Mouse (Mus musculus) MEL (cell line): ENCODE measurements around the gene Chst3. TPM values are rescaled to one million over a fixed set of nuclear protein-coding genes. Genes with fewer than 3 reads are reported as not detected.

Experiments used
- DNase-seq: peaks from one replicate; pipeline ENCODE4 v3.0.0; 2011; ENCODE audit warnings: low read depth, low spot score
- H3K27ac ChIP-seq: 2 replicates; pipeline ENCODE4 v1.5.1; 2012; ENCODE audit warnings: low read depth, mild to moderate bottlenecking, control low read depth, low read length, moderate library complexity; ENCODE audit not compliant: control insufficient read depth
- H3K27me3 ChIP-seq, 2 experiments: fragments of 150-350 bp in 1 of 2; sonication (generic) in 1 of 2; 2 replicates each; pipeline ENCODE4 v1.6.1; 2012; ENCODE audit warnings: low read length in 2 of 2, mild to moderate bottlenecking in 2 of 2, improper control_type of control experiment in 1 of 2, moderate library complexity in 1 of 2; ENCODE audit not compliant: insufficient read depth in 2 of 2, control insufficient read depth in 1 of 2
- H3K36me3 ChIP-seq, 2 experiments: 2 replicates each; pipeline ENCODE4 v1.6.1; 2012 to 2014; ENCODE audit warnings: low read length in 2 of 2, improper control_type of control experiment in 1 of 2, inconsistent platforms in 1 of 2, mild to moderate bottlenecking in 1 of 2; ENCODE audit not compliant: insufficient read depth in 2 of 2, control insufficient read depth in 1 of 2
- H3K4me1 ChIP-seq, 2 experiments: fragments of 150-350 bp in 1 of 2; sonication (generic) in 1 of 2; 2 replicates each; pipeline ENCODE4 v1.6.1; 2012; ENCODE audit warnings: low read length in 2 of 2, improper control_type of control experiment in 1 of 2, mild to moderate bottlenecking in 1 of 2; ENCODE audit not compliant: insufficient read depth in 2 of 2, control insufficient read depth in 1 of 2
- H3K4me3 ChIP-seq, 2 experiments: fragments of 150-350 bp in 1 of 2; sonication (generic) in 1 of 2; 2 replicates each; pipeline ENCODE4 v1.5.1; 2012; ENCODE audit warnings: low read depth in 2 of 2, low read length in 2 of 2, mild to moderate bottlenecking in 2 of 2, moderate library complexity in 2 of 2, control low read depth in 1 of 2, improper control_type of control experiment in 1 of 2; ENCODE audit not compliant: control insufficient read depth in 1 of 2, insufficient read depth in 1 of 2
- H3K79me2 ChIP-seq: 2 replicates; pipeline ENCODE4 v1.6.1; 2012; ENCODE audit warnings: mild to moderate bottlenecking, low read length, moderate library complexity; ENCODE audit not compliant: control insufficient read depth, poor library complexity, insufficient read depth
- H3K9ac ChIP-seq: 2 replicates; pipeline ENCODE4 v1.6.1; 2012; ENCODE audit warnings: low read depth, mild to moderate bottlenecking, control low read depth, low read length, moderate library complexity; ENCODE audit not compliant: control insufficient read depth, poor library complexity, severe bottlenecking
- H3K9me3 ChIP-seq: fragments of 150-350 bp; sonication (generic); replicated peaks from 2 replicates; pipeline ENCODE4 v1.6.1; 2012; ENCODE audit warnings: mild to moderate bottlenecking, low read length, improper control_type of control experiment, moderate library complexity; ENCODE audit not compliant: insufficient read depth
- BHLHE40 ChIP-seq: IDR thresholded peaks from 2 replicates; pipeline ENCODE4 v1.6.1; 2012; ENCODE audit warnings: low read depth, mild to moderate bottlenecking, inconsistent platforms, low read length, improper control_type of control experiment, borderline replicate concordance
- CHD1 ChIP-seq: IDR thresholded peaks from 2 replicates; pipeline ENCODE4 v1.6.1; 2012; ENCODE audit warnings: low read depth, mild to moderate bottlenecking, inconsistent platforms, low read length, improper control_type of control experiment
- CTCF ChIP-seq, 3 experiments: IDR thresholded peaks in 2 of 3; conservative IDR thresholded peaks in 1 of 3; 2 replicates each; pipeline ENCODE4 v1.5.1; 2011 to 2012; ENCODE audit warnings: low read length in 3 of 3, low read depth in 2 of 3, mild to moderate bottlenecking in 2 of 3, improper control_type of control experiment in 1 of 3, inconsistent platforms in 1 of 3, mixed read lengths in 1 of 3, moderate library complexity in 1 of 3; ENCODE audit not compliant: control insufficient read depth in 1 of 3, insufficient read depth in 1 of 3, poor library complexity in 1 of 3, severe bottlenecking in 1 of 3
- E2F4 ChIP-seq: IDR thresholded peaks from 2 replicates; pipeline ENCODE4 v1.6.1; 2011; ENCODE audit warnings: low read depth, low read length, improper control_type of control experiment, borderline replicate concordance
- ELF1 ChIP-seq: IDR thresholded peaks from 2 replicates; pipeline ENCODE4 v1.6.1; 2014; ENCODE audit warnings: low read depth, mild to moderate bottlenecking, inconsistent platforms, low read length, improper control_type of control experiment, moderate library complexity
- ETS1 ChIP-seq: IDR thresholded peaks from 2 replicates; pipeline ENCODE4 v1.6.1; 2012; ENCODE audit warnings: low read depth, mild to moderate bottlenecking, inconsistent platforms, low read length, improper control_type of control experiment, moderate library complexity
- HCFC1 ChIP-seq: IDR thresholded peaks from 2 replicates; pipeline ENCODE4 v1.6.1; 2012; ENCODE audit warnings: low read depth, mild to moderate bottlenecking, inconsistent platforms, low read length, improper control_type of control experiment, moderate library complexity
- MAX ChIP-seq: IDR thresholded peaks from 2 replicates; pipeline ENCODE4 v1.6.1; 2011; ENCODE audit warnings: low read length, improper control_type of control experiment
- MYB ChIP-seq: IDR thresholded peaks from 2 replicates; pipeline ENCODE4 v1.6.1; 2011; ENCODE audit warnings: mild to moderate bottlenecking, low read depth, low read length, improper control_type of control experiment
- MYC ChIP-seq: IDR thresholded peaks from 2 replicates; pipeline ENCODE4 v1.6.1; 2011; ENCODE audit warnings: low read depth, mild to moderate bottlenecking, low read length, improper control_type of control experiment, moderate library complexity
- NRF1 ChIP-seq: IDR thresholded peaks from 2 replicates; pipeline ENCODE4 v1.6.1; 2014; ENCODE audit warnings: low read depth, mild to moderate bottlenecking, inconsistent platforms, low read length, improper control_type of control experiment, moderate library complexity; ENCODE audit not compliant: poor library complexity, insufficient read depth, severe bottlenecking
- POLR2AphosphoS5 ChIP-seq: IDR thresholded peaks from 2 replicates; pipeline ENCODE4 v1.6.1; 2012; ENCODE audit warnings: low read depth, borderline replicate concordance, mild to moderate bottlenecking, inconsistent platforms, low read length, moderate library complexity, mixed read lengths
- RAD21 ChIP-seq: IDR thresholded peaks from 2 replicates; pipeline ENCODE4 v1.6.1; 2011; ENCODE audit warnings: mild to moderate bottlenecking, low read depth, low read length, improper control_type of control experiment
- SIN3A ChIP-seq: IDR thresholded peaks from 2 replicates; pipeline ENCODE4 v1.6.1; 2012; ENCODE audit warnings: low read length, improper control_type of control experiment, inconsistent platforms
- TCF12 ChIP-seq: IDR thresholded peaks from 2 replicates; pipeline ENCODE4 v1.6.1; 2014; ENCODE audit warnings: low read depth, mild to moderate bottlenecking, inconsistent platforms, low read length, improper control_type of control experiment, moderate library complexity
- UBTF ChIP-seq: IDR thresholded peaks from 2 replicates; pipeline ENCODE4 v1.6.1; 2012; ENCODE audit warnings: low read depth, mild to moderate bottlenecking, inconsistent platforms, low read length, improper control_type of control experiment, moderate library complexity, borderline replicate concordance; ENCODE audit not compliant: insufficient read depth
- USF2 ChIP-seq, 2 experiments: IDR thresholded peaks; 2 replicates each; pipeline ENCODE4 v1.6.1; 2011 to 2012; ENCODE audit warnings: improper control_type of control experiment in 2 of 2, low read length in 2 of 2, borderline replicate concordance in 1 of 2, inconsistent platforms in 1 of 2, low read depth in 1 of 2, mild to moderate bottlenecking in 1 of 2; ENCODE audit not compliant: insufficient read depth in 1 of 2
- ZKSCAN1 ChIP-seq: IDR thresholded peaks from 2 replicates; pipeline ENCODE4 v1.6.1; 2012; ENCODE audit warnings: low read depth, mild to moderate bottlenecking, inconsistent platforms, low read length, improper control_type of control experiment, moderate library complexity
- ZNF384 ChIP-seq: IDR thresholded peaks from 2 replicates; pipeline ENCODE4 v1.6.1; 2012; ENCODE audit warnings: low read depth, mild to moderate bottlenecking, inconsistent platforms, low read length, improper control_type of control experiment
- polyA plus RNA-seq, 2 experiments: library from polyadenylated mRNA; stranded (reverse) in 1 of 2; unstranded in 1 of 2; fragments of >175 nt in 1 of 2; fragments of >200 nt in 1 of 2; gene quantifications; 2 replicates each; pipeline versions ENCODE4 v1.2.1 to v1.2.4; 2012; ENCODE audit warnings: low replicate concordance in 2 of 2, low read depth in 1 of 2; ENCODE audit not compliant: insufficient read length in 2 of 2, insufficient read depth in 1 of 2, missing spikeins in 1 of 2
- total RNA-seq: library from RNA; depleted of rRNA; stranded (reverse); fragments of 300-350 nt; gene quantifications from 2 replicates; pipeline ENCODE4 v1.2.3, GENCODE M21; 2012

Gene Chst3
- total and polyA plus RNA-seq, 3 experiments, result 0.08 TPM; not detected in 2

- no peak for TF ChIP-seq ELF1
Observed at GRCm38 (mm10) chr10:60245041-60245440, 26.0 kb upstream of the Chst3 start (continued).

- H3K9ac ChIP-seq, result no peak overlapping the region
- no peaks in the 10 kb centered on the region for H3K9me3 ChIP-seq
- H3K36me3 ChIP-seq, result no peaks in the 10 kb centered on the region
- H3K27ac ChIP-seq, result no peak overlapping the region
- DNase-seq, result no peak
- no peak overlapping the region for H3K4me3 ChIP-seq
- H3K79me2 ChIP-seq, result no peaks in the 10 kb centered on the region
- no peaks in the 10 kb centered on the region for H3K27me3 ChIP-seq
- TF ChIP-seq RAD21 (no peak), ZKSCAN1 (no peak), SIN3A (no peak), MYC (no peak), USF2 (IDR thresholded peaks at IDR 0.05; ENCODE audit: borderline replicate concordance in 1 of 2, insufficient read depth in 1 of 2, low read depth in 1 of 2, low read length in 2 of 2) (no peak), ZNF384 (no peak), POLR2AphosphoS5 (no peak), HCFC1 (no peak)
- no peaks in the 10 kb centered on the region; a peak in 1 of 4 replicates for H3K4me1 ChIP-seq
Observed at GRCm38 (mm10) chr10:60243941-60244340, 24.9 kb upstream of the Chst3 start.

- H3K4me3 ChIP-seq, result no peak overlapping the region
- H3K9ac ChIP-seq, result no peak overlapping the region
- H3K79me2 ChIP-seq, result no peaks in the 10 kb centered on the region
Observed at GRCm38 (mm10) chr10:60240416-60240815, 21.4 kb upstream of the Chst3 start.

More at GRCm38 (mm10) chr10:60240416-60240815, 21.4 kb upstream of the Chst3 start:
- TF ChIP-seq RAD21 (no peak), MYB (no peak), CHD1 (no peak), E2F4 (no peak), NRF1 (no peak), ETS1 (no peak), MAX (no peak), BHLHE40 (no peak), TCF12 (no peak), CTCF (IDR thresholded peaks at IDR 0.05 in 2 of 3, conservative IDR thresholded peaks at IDR 0.05 in 1 of 3; ENCODE audit: control insufficient read depth in 1 of 3, insufficient read depth in 1 of 3, low read depth in 2 of 3, low read length in 3 of 3, poor library complexity in 1 of 3, severe bottlenecking in 1 of 3) (no peak), UBTF (no peak)
- H3K36me3 ChIP-seq, result no peaks in the 10 kb centered on the region
- no peaks in the 10 kb centered on the region for H3K4me1 ChIP-seq
- H3K9me3 ChIP-seq, result no peaks in the 10 kb centered on the region
- no peak overlapping the region for H3K27ac ChIP-seq
- no peaks in the 10 kb centered on the region for H3K27me3 ChIP-seq
- no peak for DNase-seq
